Mouse (Mus musculus) embryonic facial prominence, embryonic 12.5 days (tissue): ENCODE measurements around the gene Drc7. TPM values are rescaled to one million over a fixed set of nuclear protein-coding genes. Genes with fewer than 3 reads are reported as not detected.

ENCODE experiments used
- ATAC-seq: fragments of 200-750 bp; cut with Nextera tagmentation; 2 replicates; pipeline ENCODE4 v1.8.0; 2017; ENCODE audit not compliant: insufficient number of reproducible peaks, insufficient read depth, low FRiP score, low TSS enrichment
- H3K27ac ChIP-seq: fragments of 300-500 bp; sonication (generic); 2 replicates; pipeline ENCODE4 v1.5.1; 2016; ENCODE audit warnings: mild to moderate bottlenecking
- H3K27me3 ChIP-seq: fragments of 300-500 bp; sonication (generic); 2 replicates; pipeline ENCODE4 v1.6.1; 2016; ENCODE audit warnings: mild to moderate bottlenecking, moderate library complexity
- H3K36me3 ChIP-seq: fragments of 300-500 bp; sonication (generic); 2 replicates; pipeline ENCODE4 v1.6.1; 2016; ENCODE audit warnings: mild to moderate bottlenecking
- H3K4me1 ChIP-seq: fragments of 300-500 bp; sonication (generic); 2 replicates; pipeline ENCODE4 v1.6.1; 2016
- H3K4me2 ChIP-seq: fragments of 300-500 bp; sonication (generic); replicated peaks from 2 replicates; pipeline ENCODE4 v1.6.1; 2016; ENCODE audit warnings: mild to moderate bottlenecking, moderate library complexity
- H3K4me3 ChIP-seq: fragments of 300-500 bp; sonication (generic); 2 replicates; pipeline ENCODE4 v1.5.1; 2016; ENCODE audit warnings: mild to moderate bottlenecking
- H3K9ac ChIP-seq: fragments of 300-500 bp; sonication (generic); 2 replicates; pipeline ENCODE4 v1.6.1; 2016; ENCODE audit warnings: mild to moderate bottlenecking, moderate library complexity
- H3K9me3 ChIP-seq: fragments of 300-500 bp; sonication (generic); 2 replicates; pipeline ENCODE4 v1.6.1; 2016; ENCODE audit warnings: mild to moderate bottlenecking, moderate library complexity
- WGBS: fragments of 180-500 bp; shearing (Covaris S2); methylation state at CpG from one replicate; pipeline ENCODE4 v1.1.7; 2016; 5-methylcytosine and 5-hydroxymethylcytosine counted together
- polyA plus RNA-seq: library from polyadenylated mRNA; unstranded; fragments of >200 nt; fragmentation: Nextera tagmentation; extraction: Ambion mirVana; gene quantifications from 2 replicates; pipeline ENCODE4 v1.2.1, GENCODE M21; 2016

Drc7 gene
- polyA plus RNA-seq, 1 experiment from 2014 or later = 0.17 TPM

DNA sequence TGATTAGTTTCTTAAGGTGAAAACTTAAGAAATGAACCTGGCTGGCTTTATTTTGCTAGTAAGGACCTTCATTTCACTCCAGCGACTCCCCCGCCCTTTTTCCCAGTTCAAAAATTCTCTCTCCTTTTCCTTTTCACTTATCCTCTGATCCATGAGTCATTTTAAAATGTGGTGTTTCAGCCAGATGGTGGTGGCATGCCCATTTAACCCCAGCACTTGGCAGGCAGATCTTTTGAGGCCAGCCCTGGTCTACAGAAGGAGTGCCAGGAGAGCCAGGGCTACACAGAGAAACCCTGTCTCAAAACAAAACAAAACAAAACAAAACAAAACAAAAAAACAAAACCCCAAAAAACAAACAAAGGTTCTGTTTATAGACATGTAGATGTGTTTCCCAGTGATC lies 9.6 kb downstream of the Drc7 start:
- H3K27ac ChIP-seq = no peak overlapping the region
- no peaks in the 10 kb centered on the region for H3K4me1 ChIP-seq
- ATAC-seq = no peak
- no peak overlapping the region for H3K4me2 ChIP-seq
- 86% methylated on average over 2 of the region's 2 CpGs for WGBS
- no peak overlapping the region for H3K9ac ChIP-seq
- no peaks in the 10 kb centered on the region for H3K36me3 ChIP-seq
- H3K27me3 ChIP-seq = no peaks in the 10 kb centered on the region
- no peaks in the 10 kb centered on the region for H3K9me3 ChIP-seq
- no peak overlapping the region for H3K4me3 ChIP-seq

DNA sequence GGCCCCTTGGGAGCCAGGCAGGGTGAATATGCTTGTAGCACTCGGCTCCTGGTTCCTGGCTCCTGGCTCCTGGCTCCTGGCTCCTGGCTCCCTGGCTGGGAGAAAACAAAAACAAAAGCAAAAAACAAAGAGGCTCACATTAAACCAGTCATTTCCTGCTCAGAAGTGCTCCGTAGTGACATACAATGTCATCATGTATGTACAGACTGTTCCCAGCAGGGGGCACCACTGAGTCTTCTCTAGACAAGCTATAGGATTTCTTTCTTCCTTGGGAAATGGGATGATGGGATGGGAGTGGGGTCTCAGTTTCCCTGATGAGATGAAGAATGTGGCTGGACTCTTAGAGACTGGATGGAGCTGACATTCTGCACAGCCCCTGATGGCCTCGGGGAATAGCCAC lies 12.7 kb downstream of the Drc7 start:
- Histone ChIP-seq H3K4me2 (no peak overlapping the region), H3K4me3 (no peak overlapping the region), H3K9me3 (no peaks in the 10 kb centered on the region), H3K4me1 (no peaks in the 10 kb centered on the region), H3K27ac (no peak overlapping the region), H3K27me3 (no peaks in the 10 kb centered on the region), H3K9ac (no peak overlapping the region), H3K36me3 (no peaks in the 10 kb centered on the region)
- no peak; the same call in 1 of the 2 replicates for ATAC-seq
- 42% methylated on average over 3 of the region's 3 CpGs for WGBS

DNA sequence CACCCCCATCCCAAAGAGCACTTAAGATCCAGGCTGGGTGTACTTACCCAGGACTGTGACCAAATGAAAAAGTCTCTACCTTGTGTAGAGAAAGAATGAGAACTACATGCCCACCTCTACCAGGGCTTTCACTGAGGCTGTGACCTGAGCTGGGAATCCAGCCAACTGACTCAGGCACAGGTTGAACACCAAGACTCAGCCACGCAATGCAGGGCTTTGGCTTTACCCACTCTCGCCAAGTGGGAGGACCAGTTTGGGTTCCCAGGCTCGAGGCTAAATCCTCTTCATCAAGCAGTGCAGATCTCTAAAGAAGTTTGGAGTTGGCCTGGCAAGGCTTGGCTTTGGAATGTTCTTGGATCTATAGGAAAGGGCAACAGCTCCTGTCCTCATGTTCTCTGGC lies 20.6 kb downstream of the Drc7 start:
- Histone ChIP-seq H3K4me1 (no peaks in the 10 kb centered on the region), H3K9ac (no peak overlapping the region), H3K36me3 (no peaks in the 10 kb centered on the region), H3K9me3 (no peaks in the 10 kb centered on the region), H3K4me2 (no peak overlapping the region), H3K4me3 (no peak overlapping the region), H3K27me3 (no peaks in the 10 kb centered on the region), H3K27ac (no peak overlapping the region)
- no peak for ATAC-seq
- WGBS = 73% methylated on average over 3 of the region's 3 CpGs

DNA sequence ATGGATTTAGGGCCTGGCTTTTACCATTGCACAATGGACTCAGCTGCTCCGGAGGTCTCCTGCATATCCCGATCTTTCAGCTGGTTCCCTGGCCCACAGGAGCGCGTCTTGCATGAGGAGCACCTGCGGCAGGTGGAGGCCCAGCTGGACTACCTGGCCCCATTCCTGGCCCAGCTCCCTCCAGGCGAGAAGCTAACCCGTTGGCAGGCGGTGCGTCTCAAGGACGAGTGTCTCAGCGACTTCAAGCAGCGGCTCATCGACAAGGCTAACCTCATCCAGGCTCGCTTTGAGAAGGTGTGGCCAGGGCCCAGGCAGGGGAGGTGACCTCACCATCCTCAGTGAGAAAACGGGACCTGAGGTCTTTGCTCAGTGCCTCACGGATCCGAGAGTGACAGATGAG lies 21.2 kb downstream of the Drc7 start:
- no peak overlapping the region for H3K4me3 ChIP-seq
- H3K27ac ChIP-seq = no peak overlapping the region
- no peak for ATAC-seq
- no peak overlapping the region for H3K9ac ChIP-seq
- no peaks in the 10 kb centered on the region for H3K4me1 ChIP-seq
- H3K27me3 ChIP-seq = no peaks in the 10 kb centered on the region
- 80% methylated on average over 17 of the region's 17 CpGs for WGBS
- H3K36me3 ChIP-seq = no peaks in the 10 kb centered on the region
- no peak overlapping the region for H3K4me2 ChIP-seq
- H3K9me3 ChIP-seq = no peaks in the 10 kb centered on the region

DNA sequence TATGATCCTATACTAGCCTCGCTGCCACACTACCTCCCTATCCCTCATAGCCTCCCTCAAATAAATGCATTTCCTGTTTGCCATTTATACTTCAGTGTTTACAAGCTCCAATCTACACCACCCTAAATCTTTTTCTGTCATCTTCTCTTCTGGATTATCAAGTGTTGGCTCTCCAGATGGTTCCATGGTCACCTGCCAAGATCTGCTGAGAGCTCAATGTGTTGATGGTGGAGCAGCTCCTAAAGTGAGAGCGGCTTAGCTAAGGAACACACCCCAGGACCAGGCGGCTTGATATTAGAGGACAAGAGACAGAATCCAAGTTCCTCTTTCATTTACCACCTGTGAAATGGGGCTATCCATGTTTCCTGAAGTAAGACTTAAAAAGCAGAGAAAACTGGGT lies 23.2 kb downstream of the Drc7 start:
- Histone ChIP-seq H3K27me3 (no peaks in the 10 kb centered on the region), H3K36me3 (peaks cover 4% of the 10 kb centered on the region; the same call in 1 of the 2 replicates), H3K9ac (no peak overlapping the region), H3K9me3 (no peaks in the 10 kb centered on the region), H3K4me1 (peaks cover 10% of the 10 kb centered on the region), H3K4me2 (no peak overlapping the region), H3K27ac (no peak overlapping the region), H3K4me3 (no peak overlapping the region)
- no peak for ATAC-seq
- WGBS = 93% methylated on average over 3 of the region's 3 CpGs

DNA sequence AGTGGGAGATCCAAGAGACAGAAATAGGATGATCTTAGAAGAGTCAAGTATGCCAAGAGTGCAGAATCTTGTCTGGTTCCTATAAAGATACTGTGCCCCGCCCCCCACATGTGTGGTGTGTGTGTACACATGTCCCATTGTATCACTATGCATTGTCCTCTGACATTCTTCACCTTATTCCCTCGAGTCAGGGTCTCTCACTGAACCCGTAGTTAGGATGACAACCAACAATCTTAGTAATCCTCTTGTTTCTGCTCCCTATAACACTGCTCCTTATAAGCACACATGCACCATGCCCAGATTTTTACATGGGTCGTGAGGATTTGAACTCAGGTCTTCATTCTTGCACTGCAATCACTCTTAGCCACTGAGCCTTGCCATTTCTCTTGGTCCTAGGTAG lies 24.4 kb downstream of the Drc7 start:
- 78% methylated on average over 4 of the region's 4 CpGs for WGBS
- H3K9me3 ChIP-seq = no peaks in the 10 kb centered on the region

DNA sequence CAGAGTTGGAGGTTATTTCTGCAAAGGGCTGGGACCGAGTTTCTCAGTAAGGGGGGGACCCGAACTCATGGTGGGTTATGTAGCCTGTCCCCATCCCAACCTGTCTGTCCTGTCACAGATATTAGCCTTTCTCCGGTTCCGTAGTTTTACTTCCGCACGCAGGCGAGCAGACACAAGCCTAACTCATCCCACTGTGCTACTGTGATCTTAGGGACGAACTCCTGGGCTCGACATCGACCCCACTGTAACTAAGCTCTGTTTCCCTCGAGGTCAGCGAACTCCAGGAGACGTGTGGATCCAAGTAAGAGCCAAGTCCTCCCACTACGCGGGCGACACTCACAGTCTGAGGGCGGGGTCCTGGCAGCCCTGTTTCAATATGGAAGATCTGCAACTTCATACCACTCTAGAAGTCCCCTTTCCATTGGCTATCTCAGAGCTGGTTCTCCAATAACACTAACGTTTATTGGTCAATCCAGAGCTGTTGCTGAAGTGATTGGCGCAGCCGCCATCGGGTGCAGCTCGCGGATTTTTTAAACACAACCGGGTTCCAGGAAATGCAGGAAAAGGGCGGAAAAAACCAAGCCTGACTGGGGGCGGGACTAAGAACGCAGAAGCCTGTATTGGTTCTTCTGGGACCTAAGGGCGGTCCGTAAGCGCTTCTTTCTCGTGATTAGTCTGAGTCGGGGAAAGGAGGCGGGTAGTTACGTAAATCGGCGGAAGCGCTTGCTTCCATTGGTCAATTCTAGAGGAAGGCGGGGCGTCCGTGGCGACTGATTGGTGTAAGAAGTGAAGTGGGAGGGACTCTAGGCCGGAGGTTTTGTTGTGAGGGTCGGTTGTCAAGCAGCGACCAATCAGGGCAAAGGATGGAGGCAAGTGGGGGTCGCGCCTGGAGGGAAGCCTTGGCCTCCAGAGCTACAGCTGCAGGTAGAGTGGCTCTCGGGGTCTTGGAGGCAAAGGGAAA lies 25.8 kb downstream of the Drc7 start, which contains the start of gene Katnb1:
Katnb1 (plus strand) TSS at position 806 of the 961 bp plus-strand sequence.
- under 1% methylated on average over 47 of the region's 47 CpGs for WGBS
- peaks cover 10% of the 10 kb centered on the region for H3K4me1 ChIP-seq
- peak within 1 kb of the TSS; percentile 94 for H3K4me2 ChIP-seq
- peak within 1 kb of the TSS; percentile 84 for H3K9ac ChIP-seq
- H3K9me3 ChIP-seq = no peaks in the 10 kb centered on the region
- peak within 1 kb of the TSS; percentile 85 for H3K4me3 ChIP-seq
- H3K36me3 ChIP-seq = peaks cover 20% of the 10 kb centered on the region
- H3K27ac ChIP-seq = peak within 1 kb of the TSS; percentile 74
- H3K27me3 ChIP-seq = no peaks in the 10 kb centered on the region
- ATAC-seq = peak; percentile 96

More for the DNA sequence above, 24.4 kb downstream of the Drc7 start:
- Histone ChIP-seq H3K9ac (no peak overlapping the region), H3K36me3 (peaks cover 12% of the 10 kb centered on the region), H3K4me3 (no peak overlapping the region), H3K27ac (no peak overlapping the region), H3K27me3 (no peaks in the 10 kb centered on the region), H3K4me1 (peaks cover 10% of the 10 kb centered on the region), H3K4me2 (no peak overlapping the region)
- no peak for ATAC-seq

DNA sequence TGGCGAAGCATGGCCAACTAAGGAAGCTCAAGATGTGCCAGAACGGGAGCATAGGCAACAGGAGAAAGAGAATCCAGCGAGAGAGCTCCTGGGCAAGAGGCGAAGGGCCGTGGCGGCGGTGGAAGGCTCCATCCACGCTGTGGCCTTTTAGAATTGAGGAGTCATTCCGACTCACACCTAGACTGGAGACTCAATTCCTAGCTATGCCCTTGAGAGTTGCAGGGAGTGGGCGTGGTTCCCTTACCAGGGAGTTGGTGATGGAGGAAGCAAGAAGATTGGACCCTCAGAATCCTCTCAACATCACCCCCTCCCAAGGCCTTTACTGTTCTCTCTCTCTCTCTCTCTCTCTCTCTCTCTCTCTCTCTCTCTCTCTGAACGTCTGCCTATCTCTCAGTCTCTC lies 26.7 kb downstream of the Drc7 start:
- 8% methylated on average over 11 of the region's 11 CpGs for WGBS
- H3K4me2 ChIP-seq = peak overlapping the region; percentile 94
- no peaks in the 10 kb centered on the region for H3K27me3 ChIP-seq
- ATAC-seq = no peak
- H3K4me1 ChIP-seq = peaks cover 10% of the 10 kb centered on the region
- peaks cover 24% of the 10 kb centered on the region for H3K36me3 ChIP-seq
- H3K4me3 ChIP-seq = peak overlapping the region; percentile 85
- H3K27ac ChIP-seq = peak overlapping the region; percentile 74; the same call in 1 of the 2 replicates
- H3K9me3 ChIP-seq = no peaks in the 10 kb centered on the region
- peak overlapping the region; percentile 84 for H3K9ac ChIP-seq

DNA sequence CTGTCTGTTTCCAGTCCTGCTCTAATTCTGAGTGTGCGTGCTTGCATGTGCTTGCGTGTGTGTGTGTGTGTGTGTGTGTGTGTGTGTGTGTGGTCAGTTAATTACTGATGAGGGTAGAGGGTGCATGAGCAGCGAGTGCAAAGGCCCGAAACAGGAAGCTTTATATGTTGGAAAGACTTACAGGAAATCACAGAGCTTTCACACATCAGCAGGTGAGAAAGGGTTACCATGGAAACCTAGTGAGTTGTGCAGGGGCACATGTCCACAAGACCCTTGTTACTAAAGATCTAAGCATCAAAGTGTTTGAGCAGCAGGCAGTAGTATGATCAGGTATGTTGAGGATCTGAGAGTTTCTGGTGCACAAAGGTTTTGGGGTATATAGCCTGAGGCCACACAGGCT lies 29.4 kb downstream of the Drc7 start:
- H3K36me3 ChIP-seq = peaks cover 48% of the 10 kb centered on the region
- H3K27me3 ChIP-seq = no peaks in the 10 kb centered on the region
- no peak for ATAC-seq
- peaks cover 10% of the 10 kb centered on the region for H3K4me1 ChIP-seq
- no peak overlapping the region for H3K9ac ChIP-seq
- H3K4me2 ChIP-seq = no peak overlapping the region
- no peak overlapping the region for H3K4me3 ChIP-seq
- no peaks in the 10 kb centered on the region for H3K9me3 ChIP-seq
- WGBS = 90% methylated on average over 4 of the region's 4 CpGs
- no peak overlapping the region for H3K27ac ChIP-seq

DNA sequence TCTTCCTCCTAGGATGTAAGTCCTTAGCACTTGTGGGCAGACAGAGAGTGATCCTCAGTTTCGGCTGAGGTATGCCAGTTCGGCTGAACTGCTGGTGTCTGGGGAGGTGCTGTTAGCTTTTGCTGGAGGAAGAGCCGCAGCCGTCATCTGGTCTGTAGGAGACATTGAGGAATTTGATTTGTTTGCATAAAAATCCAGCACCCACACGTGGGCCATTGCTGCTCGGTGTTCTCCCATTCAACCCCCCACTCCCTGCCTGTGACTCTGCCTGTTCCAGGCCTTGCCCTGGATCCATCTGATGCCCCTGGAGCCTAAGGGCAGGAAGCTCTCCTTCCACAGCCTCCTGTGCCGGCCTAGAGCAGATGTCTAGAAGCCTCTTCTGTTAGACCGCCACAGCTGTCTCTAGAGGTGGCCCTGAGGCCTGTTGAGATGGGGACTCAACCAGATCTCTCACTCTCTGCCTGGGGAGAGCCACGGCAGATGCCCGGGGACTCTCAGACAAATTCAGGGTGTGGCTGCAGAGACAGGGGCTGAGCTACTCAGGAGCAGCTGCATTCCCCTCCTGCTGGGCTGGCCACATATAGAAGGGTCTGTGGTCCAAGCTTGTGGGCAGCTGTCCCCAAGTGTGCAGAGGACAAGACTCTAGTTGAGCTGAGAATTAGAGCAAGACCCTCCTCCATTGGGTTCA lies 30.0 kb downstream of the Drc7 start:
- Histone ChIP-seq H3K4me2 (no peak overlapping the region), H3K4me1 (peaks cover 10% of the 10 kb centered on the region), H3K27me3 (no peaks in the 10 kb centered on the region), H3K4me3 (no peak overlapping the region), H3K36me3 (peaks cover 51% of the 10 kb centered on the region), H3K9me3 (no peaks in the 10 kb centered on the region), H3K9ac (no peak overlapping the region), H3K27ac (no peak overlapping the region)
- ATAC-seq = no peak
- WGBS = 89% methylated on average over 10 of the region's 10 CpGs

DNA sequence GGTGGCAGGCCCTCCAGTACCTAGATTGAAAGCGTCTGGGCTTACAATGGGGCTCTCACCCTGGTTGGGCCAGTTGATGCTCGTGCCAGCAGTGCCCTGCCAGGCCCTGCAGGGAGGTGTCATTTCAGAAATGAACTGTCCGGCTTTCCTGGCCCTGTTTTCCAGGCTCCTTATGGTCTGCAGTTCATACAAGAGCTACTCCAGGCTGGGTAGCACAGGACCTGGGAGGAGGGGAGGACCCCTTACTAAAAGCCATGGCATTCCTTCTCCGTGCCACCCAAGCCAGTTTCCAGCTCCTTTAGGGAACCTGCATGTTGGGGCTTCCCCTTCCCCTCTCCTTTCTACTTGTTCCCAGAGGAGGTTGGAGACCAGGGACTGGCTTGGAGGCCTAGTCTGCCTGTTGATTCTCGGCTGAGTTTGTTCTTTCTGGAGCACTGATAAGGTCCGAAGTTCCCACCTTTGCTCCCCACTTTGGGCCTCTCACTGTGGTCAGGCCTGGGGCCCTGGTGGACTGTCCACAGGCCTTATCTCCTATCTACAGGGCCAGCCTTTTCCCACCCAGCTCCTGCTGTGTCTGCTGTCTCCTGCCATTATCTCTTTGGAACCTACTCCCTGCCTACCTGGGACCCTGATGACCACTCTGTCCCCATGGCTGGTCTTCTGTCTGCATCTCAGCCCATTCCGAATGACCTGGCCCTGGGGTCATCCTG lies 30.7 kb downstream of the Drc7 start:
- peaks cover 10% of the 10 kb centered on the region for H3K4me1 ChIP-seq
- H3K27ac ChIP-seq = no peak overlapping the region
- H3K9me3 ChIP-seq = no peaks in the 10 kb centered on the region
- ATAC-seq = no peak
- no peaks in the 10 kb centered on the region for H3K27me3 ChIP-seq
- H3K36me3 ChIP-seq = peaks cover 58% of the 10 kb centered on the region
- no peak overlapping the region for H3K9ac ChIP-seq
- H3K4me3 ChIP-seq = no peak overlapping the region
- no peak overlapping the region for H3K4me2 ChIP-seq
- WGBS = 85% methylated on average over 7 of the region's 7 CpGs
